Mouse (Mus musculus): ENCODE data around the gene Vmn2r98.
"Not testable (repeated sequence)": the region's sequence is repeated elsewhere in the genome, so short reads cannot be mapped to it uniquely, and the experiment has no call there.

Vmn2r98 gene

DNA sequence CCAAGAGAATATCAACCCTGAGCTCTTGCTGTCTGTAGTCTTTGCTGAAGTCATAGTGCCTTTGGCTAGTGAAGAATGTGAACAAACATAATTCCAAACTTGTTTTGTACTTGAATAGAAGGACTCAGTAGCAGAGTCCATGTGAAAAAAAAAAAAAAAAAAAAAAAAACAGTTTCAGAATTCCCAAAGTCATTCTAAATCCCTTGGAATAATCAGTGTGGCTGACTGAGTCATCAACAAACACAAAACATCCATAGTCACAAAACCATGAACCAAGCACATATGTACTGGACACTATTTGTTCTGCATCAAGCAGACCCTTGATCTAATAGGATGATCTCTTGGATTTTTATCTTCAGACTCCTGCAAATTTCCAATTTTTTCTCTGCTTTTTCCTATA, at the start of gene Vmn2r98:
Vmn2r98 (plus strand) TSS at position 301 of the 400 bp plus-strand sequence.
- not testable (repeated sequence) for DNase-seq (ENCODE audit: inconsistent ontology term)

DNA sequence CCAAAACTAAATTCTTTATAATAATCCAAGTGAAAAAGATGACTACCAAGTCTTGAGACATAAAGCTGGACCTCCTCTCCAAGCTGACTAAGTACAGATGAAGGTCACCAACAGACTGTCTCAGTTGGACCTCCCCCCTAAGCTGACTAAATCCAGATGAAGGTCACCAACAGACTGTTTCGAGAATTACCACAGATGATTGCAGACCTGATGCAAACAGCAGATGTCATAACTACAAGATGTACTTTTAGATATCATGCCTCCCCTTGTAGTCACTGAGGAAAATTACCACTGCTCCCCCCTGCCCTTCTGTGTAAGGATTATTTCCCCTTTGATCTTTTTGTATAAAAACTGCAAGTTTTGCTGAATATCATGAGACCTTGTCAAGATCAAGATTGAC, 21.8 kb upstream of the Vmn2r98 start:
- not testable (repeated sequence) for DNase-seq (ENCODE audit: inconsistent ontology term)

DNA sequence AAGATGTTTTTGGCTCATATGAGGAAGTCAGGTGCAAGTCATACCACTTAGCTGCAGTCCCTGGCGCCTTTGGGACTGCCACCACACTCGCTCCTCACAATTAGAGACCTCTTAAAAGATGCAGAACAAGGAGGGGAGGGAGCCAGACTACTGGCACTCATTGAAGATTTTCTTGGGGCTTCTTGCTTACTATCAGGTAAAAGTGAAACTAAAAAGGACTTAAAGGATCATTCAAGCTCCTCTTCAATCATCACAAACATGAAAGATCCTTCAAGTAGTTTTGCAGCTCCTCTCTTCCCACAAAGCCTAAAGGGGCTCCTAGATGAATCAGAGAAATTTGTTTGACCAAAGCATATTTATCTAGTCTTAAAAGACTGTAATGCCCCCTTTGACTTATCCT, 21.3 kb upstream of the Vmn2r98 start:
- no peak for DNase-seq (ENCODE audit: inconsistent ontology term)

DNA sequence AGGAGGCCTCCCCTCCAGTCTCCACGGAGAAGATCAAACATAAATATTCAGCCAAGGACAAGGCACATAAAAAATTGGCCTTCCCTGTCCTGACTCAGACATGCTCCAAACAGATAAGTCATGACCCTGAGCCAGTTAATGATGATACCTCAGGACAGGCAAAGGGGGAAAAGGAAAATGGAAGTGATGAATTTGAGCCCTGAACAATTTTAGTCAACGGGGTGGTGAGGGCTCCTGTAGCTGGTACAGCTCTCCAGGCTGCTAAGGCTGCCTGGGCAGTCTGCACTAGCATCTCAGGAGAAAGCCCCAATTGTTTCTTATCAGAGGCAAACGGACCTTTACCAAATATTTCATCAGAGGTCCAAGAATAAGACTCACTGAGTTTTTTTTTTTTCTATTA, 20.5 kb upstream of the Vmn2r98 start:
- DNase-seq (ENCODE audit: inconsistent ontology term) = no peak

Data from Muller cell, postnatal 12 days (primary cell).